Mouse (Mus musculus) ES-Bruce4 (cell line): ENCODE data around the gene Grik4.

Experiments used
- EP300 ChIP-seq: IDR thresholded peaks from 2 replicates; pipeline ENCODE4 v1.6.1; 2011; ENCODE audit warnings: low read depth, low read length; ENCODE audit not compliant: insufficient read depth
- POLR2A ChIP-seq: IDR thresholded peaks from one replicate; pipeline ENCODE4 v1.8.1; 2011; ENCODE audit warnings: low read length; ENCODE audit not compliant: insufficient read depth

DNA sequence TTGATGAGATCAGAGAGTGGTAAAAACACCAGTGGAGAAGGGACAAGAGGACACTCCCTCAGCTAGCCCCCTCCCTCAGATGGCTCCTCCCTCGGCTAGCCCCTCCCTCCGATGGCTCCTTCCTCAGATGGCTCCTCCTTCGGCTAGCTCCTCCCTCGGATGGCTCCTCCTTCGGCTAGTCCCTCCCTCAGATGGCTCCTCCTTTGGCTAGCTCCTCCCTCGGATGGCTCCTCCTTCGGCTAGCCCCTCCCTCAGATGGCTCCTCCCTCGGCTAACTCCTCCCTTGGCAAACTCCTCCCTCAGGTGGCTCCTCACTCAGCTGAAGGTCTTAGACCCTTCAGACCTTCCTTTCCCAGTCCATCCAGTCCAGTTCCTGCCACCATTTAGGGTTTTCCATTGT is 51.5 kb downstream of the Grik4 start:
- TF ChIP-seq EP300, result no peak
- no peak for TF ChIP-seq POLR2A
